Mouse (Mus musculus) heart, postnatal 25 days (tissue): ENCODE measurements around the gene Satb1. TPM values are rescaled to one million over a fixed set of nuclear protein-coding genes. Genes with fewer than 3 reads are reported as not detected.

Experiments used
- DNase-seq: peaks from one replicate; pipeline ENCODE4 v3.0.0; 2022; ENCODE audit warnings: low spot score
- intact Hi-C: fragments of 180-260 bp; cut with DNase I; formaldehyde crosslinking; loops from one replicate; pipeline ENCODE4 v1.15.1; 2025
- total RNA-seq, 2 experiments: library from RNA; stranded (reverse); gene quantifications; 2 replicates each; pipeline ENCODE4 v1.2.3; 2021

The Satb1 gene
- total RNA-seq, 2 experiments from 2014 or later, result 24.0 to 24.5 TPM

DNA sequence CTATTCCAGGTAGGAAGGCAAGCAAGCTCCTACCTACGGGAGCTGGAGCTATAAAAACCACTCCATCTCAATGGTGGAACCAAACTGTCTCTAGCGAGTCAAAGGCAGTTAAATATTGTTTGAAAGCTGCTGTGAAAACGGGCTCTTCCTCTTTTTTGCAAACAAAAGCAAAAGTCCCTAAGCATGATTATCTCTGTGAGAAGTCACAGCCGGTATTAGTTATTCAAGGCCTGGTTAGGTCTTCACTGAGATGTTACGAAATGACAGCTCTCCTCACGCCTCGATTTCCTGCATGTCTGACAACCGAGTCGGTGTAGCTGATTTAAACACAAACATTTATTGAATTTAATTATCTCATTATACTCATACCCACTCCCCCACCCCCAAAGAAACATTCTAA, 48.2 kb downstream of the Satb1 start:
- intact Hi-C loops, result no loop called here

DNA sequence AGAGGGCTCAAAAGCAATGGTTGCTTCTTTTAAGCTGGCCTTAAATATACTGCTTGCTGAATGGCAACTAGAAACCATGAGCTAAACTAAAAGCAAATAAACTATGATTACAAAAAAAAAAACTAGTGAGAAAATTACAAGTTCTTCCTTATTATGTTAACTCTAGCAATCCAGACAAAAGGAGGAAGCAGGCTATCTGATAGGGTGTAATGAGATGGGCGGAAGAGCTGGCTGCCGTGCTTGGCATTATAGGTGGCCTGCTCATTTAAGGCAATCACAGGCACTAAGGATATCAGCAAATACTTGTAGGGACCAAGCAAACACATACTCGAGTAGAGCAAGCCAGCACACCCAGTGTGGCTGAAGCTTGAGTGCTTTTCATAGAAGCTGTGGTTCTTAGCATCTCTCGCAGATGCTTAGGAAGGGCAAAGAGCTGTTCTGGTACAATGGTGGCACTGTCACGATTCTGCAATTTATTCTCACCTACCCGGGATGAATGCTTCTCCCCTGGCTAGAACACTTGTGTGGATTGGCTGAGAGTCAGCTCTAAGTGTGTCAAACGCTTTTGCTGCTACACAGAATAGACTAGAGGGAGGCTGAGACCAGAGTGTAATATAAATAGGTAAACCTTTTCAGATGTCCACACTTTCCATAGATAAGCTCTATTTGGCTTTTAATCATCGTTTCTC, 49.4 kb downstream of the Satb1 start:
- intact Hi-C loops, result no loop called here

More for the DNA sequence above, 48.2 kb downstream of the Satb1 start:
- DNase-seq, result no peak

DNA sequence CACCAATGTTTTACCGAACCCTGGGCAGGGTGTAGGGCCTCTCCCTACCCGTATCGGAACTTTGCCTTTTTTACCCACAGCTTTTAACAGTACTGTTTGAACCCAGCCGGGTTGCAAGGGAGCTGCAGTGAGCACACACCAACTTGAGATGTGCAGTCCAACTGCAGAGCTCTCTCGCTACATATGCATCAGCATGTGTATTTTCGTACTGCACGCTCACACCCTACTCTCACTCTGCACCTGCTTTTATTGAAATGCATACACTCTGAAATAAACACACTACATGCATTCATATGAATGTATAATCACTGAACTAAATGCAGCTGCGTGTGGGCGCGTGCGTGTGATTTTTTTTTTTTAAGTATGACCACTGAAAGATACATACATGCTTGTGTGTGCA, 53.1 kb downstream of the Satb1 start:
- intact Hi-C loops, result no loop called here
- DNase-seq, result no peak

More for the DNA sequence above, 49.4 kb downstream of the Satb1 start:
- DNase-seq, result no peak

DNA sequence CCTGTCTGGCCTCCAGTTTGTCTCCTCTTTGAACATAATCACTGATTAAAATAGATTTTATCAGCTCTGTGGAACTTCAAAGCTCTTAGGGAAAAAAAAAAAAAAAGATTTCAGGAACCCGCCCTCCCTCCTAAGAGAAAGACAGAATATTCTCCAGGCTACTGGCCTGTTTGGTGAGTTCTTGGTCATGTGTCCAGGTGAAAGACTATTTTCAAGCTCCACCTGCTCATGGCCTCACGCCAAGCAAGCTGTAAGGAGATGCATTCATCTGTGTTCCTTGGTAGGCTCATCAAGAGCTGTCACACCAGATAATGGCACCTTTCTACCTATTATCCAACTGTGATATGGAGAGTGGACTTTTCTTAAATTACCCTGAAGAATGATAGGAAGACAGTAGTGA, 54.1 kb downstream of the Satb1 start:
- intact Hi-C loops, result loop anchor here (5.0 to 10.0 kb wide), 2 partner anchors 274 to 792 kb away; no protein-coding TSS in a partner anchor
- DNase-seq, result no peak

DNA sequence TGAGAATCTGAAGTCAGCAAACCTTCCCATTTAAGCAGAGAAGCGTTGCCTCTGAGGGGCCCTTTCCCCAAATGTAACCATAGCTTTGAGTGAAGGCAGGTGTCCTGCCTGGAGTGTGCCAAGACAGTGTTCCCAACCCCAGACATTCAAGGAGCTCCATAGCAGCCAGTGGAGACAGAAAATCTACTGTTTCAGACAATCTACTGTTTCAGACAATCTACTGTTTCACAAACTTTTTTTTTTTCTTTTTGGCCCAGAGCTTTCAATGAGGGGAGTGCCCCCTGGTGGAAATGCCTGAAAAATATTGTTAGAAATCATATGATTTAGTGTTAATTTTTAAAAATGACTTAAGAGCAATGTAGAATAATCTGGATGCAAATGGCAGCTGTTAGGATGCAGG, 55.3 kb downstream of the Satb1 start:
- intact Hi-C loops, result loop anchor here (5.0 to 10.0 kb wide), 2 partner anchors 273 to 791 kb away; no protein-coding TSS in a partner anchor
- no peak for DNase-seq

DNA sequence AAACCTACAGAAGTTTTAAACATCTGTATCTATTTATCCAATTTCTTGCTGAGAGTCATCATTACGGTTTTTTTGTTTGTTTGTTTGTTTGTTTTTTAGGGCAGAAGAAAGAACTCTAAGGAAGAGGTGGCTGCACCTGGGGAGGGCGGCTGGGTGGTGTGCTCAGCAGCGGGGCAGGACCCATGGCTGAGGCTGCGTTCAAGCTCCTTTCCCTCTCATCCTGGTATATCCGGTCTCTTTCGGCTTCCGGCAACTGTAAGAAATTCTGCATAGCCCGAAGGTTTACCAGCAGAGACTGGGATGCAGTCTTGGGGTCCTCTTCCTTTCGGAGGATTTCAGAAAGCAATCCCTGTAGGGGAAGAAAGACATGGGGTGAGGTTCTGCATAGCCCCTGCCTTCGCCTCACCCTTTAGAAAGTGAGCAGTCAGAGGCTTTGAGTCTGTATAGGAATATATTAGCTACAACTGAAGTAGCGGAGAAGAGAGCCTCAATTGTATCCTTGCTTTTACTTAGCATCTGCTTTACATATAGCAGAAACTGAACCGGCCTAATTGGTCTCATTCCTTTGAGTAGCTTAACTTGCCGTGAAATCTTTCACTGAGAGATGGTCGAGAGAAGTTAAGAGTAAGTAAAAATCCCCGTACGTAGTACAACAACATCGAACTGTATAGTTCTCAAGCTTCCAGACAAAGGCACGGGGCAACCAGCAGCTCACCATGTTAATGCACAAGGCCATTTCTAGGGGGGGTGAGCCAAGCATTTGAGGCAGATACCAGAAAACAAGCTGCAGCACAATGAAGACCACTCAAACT, 57.8 kb downstream of the Satb1 start:
- intact Hi-C loops, result loop anchor here (5.0 to 10.0 kb wide), 2 partner anchors 270 to 788 kb away; no protein-coding TSS in a partner anchor
- DNase-seq, result no peak

DNA sequence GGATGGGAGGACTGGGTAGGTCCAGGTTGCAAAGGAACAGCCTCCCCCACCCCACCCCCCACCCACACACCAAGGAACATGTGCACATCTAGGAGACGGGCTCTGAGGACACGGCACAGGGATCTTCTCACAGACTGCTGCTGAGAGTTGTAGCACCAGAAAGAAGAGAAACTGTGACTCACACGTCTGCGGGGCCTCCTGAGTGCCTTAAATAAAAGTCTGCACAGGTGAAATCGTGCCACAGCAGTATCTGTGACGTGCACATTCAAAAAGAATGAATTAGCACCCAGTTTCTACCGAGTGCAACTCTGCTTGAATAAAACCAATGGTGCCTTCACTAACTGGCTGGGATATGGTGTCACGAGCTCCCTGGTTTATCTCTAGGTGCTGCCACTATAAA, 69.5 kb downstream of the Satb1 start:
- no peak for DNase-seq
- intact Hi-C loops, result no loop called here

DNA sequence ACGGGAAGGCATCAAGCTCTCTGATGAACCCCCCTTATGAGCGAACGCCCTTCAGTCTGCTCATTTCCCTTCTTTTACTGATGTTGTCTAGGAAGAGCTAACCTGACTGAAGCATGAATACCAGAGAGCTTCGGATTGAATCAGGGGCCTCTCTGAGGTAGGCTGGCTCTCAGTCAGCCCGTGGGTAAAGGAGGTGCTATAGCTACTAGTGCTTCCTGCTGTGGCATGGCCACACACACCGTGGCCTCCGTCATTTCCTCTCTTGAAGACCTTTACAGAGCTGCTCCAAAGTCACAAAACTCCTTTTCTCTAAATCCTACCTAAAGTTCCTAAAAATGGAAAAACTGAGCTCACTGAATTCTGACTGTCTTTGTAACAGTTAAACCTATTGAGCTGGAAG, 70.6 kb downstream of the Satb1 start:
- intact Hi-C loops, result no loop called here
- DNase-seq, result no peak

DNA sequence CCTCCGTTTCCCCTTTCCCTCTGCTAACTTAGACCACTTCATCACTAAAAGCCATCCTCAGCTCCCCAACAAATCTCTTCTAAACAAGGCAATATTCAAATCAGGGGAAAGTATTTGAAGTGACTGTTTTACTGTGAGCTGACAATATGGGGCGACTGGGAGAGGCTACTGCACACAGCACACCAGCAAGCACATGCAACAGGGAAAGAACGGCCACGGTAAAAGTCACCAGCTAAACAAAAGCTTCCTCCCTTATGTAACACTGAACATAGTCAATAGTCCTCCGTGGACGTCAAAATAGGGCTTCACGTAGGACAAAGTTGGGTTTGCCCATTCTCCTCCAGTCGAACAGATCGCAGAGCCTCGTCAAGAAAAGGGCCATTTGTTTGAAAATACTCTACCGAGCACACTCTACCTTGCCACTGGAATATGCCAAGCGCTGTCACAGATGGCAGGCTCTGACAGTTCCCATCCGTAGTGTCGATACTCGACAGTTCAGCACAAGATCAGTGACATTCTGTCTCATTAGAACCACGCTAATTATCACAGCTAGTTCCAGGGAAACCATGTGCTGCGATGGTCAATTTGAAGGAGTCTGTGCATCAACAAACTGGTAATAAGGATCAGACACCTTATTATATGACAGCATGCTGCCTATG, 72.0 kb downstream of the Satb1 start:
- intact Hi-C loops, result no loop called here

DNA sequence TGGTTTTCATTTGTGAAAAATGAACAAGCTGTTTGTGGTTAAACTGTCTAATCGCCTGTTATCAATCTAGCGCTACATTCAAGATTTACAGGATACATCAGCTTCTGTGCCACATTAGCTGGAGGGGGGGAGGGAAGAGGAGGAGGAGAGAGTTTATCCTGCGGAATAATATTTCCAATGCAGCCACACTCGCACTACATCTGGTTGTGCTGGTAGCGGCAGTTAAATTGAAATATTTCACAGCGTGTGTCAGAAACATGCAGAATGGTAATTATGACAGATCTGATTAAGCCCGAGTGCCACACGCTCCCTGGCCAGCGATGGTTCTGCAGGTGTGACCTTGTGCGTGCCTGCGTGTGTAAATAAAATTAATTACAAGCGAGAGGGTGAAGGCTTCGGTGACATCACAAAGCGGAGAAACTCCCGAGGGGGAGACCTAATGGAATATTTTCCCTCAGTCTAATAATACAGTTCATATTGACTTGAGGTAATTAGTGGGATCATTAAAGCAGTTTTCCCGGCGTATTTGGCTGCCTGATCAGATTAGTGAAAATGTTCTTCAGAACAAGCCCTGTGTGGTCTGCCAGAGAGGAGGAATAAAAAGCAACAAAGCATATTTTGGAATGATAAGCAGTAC, 72.7 kb downstream of the Satb1 start:
- no peak for DNase-seq
- intact Hi-C loops, result no loop called here

More for the DNA sequence above, 72.0 kb downstream of the Satb1 start:
- no peak for DNase-seq

DNA sequence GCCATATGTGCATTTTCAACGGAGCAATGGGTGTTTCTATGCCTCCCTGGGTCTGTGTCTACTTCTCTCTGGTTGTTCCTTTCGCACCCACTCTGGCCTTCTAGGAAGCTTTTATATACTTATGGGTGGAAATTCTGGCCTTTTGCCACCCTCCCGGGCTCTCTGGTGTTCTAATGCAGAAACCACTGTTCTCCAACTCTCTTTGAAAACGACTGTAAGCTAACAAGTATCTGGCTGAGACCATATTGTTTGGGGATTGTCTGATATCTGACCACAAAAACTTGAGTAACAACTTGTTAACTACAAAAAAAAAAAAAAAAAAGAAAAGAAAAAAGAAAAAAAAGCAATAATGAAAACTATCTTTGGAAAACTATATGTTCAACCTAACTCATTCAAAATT, 73.6 kb downstream of the Satb1 start:
- no peak for DNase-seq
- intact Hi-C loops, result no loop called here

DNA sequence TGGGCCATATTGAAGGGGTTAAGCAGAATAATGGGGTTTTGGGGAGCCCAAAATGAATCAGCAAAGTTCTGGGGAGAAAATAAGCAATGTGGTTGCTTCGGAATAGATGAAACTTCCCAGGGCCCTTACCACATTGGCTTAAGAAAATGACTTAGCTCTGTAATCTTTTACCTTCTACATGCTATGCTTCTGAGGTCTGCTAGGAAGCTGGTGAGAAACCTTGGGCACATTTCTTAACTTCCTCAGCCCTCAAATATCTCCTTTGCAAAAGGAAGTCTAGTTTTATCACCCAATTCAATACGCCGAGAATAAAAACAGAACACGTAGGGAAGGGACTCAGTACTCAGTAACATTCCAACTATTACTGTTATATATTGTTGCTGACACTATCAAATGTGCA, 80.9 kb downstream of the Satb1 start:
- DNase-seq, result no peak
- intact Hi-C loops, result no loop called here

DNA sequence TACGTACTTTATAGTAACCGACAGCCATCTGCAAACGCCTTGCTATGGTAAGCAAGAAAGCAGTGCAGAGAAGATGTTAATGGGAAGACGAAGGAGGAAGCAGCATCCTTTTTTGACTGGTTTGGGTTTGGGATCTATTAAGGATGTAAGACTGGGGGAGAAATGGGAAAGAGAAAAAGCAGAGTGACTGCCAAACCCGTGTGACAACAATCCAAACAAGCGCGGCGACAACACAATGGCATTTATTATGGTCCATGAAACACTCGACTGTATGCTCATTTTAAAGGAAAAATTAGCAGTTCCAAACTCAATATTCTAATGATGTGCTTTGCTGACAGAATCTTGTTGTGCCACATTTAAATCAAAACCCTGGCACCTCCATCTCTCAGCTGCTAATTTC, 85.9 kb downstream of the Satb1 start:
- no peak for DNase-seq

DNA sequence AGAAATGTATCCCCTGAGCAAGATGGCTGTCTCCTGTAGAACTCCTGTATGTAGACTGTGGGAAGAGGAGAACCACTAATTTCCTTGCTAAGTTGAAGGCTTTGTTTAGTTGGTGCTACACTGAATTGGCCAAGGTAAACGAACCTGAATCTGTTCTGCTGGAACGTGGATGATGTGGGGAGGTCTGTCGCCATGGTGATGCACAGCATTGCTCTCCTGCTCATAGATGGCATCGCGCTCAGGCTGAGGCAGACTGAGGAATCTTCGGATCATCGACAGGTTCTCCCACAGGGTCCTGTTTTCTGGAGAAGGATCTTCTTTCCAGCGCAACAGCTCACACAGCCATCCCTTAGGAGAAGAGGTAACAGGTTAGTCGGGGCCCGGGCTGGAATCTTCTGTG, 90.6 kb downstream of the Satb1 start:
- intact Hi-C loops, result no loop called here
- no peak for DNase-seq

More for the DNA sequence above, 85.9 kb downstream of the Satb1 start:
- intact Hi-C loops, result no loop called here

DNA sequence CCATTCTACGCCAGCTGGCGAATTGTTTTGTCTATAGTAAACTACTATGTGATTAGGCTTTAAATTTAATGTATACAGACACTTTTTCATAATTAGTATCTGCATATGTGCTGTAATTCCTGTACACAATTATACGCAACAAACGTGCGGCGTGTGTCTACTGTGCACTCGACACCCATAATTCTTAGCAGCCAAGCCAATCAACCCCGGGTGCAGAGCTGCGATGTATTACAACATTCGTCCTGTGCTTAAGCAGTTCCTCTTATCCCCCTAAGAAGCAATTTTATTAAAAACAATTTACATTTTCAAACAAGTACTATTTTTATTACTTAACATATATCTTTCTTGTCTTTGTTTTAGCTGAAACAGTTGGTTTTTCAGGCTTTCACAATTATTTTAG, 92.0 kb downstream of the Satb1 start:
- DNase-seq, result no peak
- intact Hi-C loops, result no loop called here

DNA sequence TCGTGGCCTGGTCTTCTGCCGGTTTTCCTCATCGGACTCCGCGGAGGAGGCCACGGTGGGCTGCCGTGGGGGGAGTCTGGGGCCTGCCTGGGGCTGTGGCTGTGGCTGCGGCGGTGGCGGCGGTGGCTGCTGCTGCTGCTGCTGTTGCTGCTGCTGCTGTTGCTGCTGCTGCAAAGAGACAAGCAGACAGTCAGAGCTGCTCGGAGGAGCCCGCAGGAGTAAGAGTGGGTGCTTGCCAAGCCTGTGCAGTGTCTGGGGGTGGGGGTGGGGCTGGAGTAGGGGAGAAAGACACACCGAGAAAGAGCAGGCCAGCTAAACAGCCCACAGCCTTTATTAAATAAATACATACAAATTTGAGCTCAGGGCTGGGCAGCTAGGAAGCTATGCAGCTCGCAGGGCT, 92.8 kb downstream of the Satb1 start:
- intact Hi-C loops, result no loop called here
- no peak for DNase-seq

DNA sequence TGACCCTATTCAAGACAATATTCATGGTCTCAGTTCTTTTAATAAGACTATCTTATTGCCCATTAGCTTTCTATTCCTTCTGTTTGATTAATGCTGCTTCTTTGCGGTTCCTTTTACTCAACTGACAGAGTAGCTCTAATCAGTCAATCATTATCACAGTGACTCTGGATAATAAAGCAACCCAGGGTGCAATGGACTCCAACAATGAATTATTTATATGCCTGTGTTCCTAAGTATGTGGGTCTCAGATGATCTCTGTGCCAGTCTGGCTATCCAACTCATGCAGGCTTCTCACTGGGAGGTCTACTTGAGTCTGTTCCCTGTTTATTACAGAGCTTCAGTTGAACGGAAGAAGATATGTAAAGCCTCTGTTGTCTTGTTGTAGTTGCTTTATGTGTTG, 108.6 kb downstream of the Satb1 start:
- intact Hi-C loops, result no loop called here
- DNase-seq, result no peak

DNA sequence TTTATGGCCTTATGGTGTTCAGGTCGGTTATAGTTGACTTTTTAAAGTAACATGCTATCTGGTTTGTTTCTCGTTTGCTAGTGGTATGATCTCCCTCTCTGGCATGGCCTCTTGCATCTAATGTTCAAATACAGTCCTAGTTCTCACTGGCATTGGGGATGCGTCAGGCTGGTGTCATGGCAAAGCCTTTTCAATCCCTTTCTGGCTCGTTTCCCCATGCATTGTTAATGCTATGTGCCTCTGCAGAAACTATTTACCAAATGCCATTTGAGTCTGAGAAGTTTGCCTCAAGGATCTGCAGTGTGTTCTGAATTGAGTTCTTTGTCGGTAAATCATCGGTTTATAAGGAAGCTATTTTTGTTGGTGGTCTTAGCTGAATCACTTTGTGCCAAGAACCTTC, 137.4 kb downstream of the Satb1 start:
- no peak for DNase-seq
- intact Hi-C loops, result no loop called here

DNA sequence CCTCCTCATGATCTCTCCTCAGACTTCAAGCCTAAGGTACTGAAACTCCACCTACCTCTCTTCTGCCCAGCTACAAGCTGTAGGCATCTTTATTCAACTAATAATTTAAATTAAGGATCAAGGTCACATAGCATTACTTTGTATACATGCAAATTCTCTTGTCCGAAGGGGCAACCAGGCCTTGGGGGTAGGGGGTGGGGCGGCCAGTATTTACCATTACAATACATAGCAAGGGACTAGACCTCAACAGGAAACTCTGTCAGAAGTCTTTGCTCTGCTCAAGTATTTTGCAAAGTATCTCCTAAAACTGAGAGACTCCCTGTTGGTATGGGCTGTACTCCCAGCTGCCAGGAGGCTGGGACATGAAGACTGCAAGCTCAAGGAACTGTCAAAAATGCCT, 137.8 kb downstream of the Satb1 start:
- DNase-seq, result no peak
- intact Hi-C loops, result no loop called here

DNA sequence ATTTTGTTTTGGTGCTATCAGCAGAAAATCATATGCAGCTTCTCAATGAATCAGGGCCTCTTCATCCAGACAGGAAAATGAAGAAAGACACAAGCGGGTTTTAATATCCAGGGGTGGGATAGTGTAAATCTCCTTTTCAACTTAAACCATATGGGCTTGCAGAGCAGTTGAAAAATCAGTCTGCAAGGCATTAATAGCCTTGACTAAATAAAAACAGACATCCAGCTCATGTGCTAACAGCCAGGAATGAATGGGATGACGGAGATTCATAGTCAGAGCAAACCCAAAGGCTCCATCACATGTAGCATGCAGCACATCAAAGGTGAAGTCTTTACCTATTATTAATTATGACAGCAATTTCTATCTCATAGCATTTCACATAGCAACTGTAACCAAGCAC, 142.6 kb downstream of the Satb1 start:
- intact Hi-C loops, result no loop called here
- no peak for DNase-seq
